Mouse (Mus musculus) thymus, adult 2 months (tissue): ENCODE data around the gene Rad23b. TPM values are rescaled to one million over a fixed set of nuclear protein-coding genes. Genes with fewer than 3 reads are reported as not detected.

Experiments used
- DNase-seq: peaks from one replicate; pipeline ENCODE4 v3.0.0; 2021
- H3K27ac ChIP-seq: fragments of 200-500 bp; 2 replicates; pipeline ENCODE4 v1.5.1; 2012; ENCODE audit warnings: low read length, control low read depth; ENCODE audit not compliant: control insufficient read depth, insufficient read depth
- H3K27me3 ChIP-seq: fragments of 200-500 bp; 2 replicates; pipeline ENCODE4 v1.6.1; 2012; ENCODE audit warnings: mild to moderate bottlenecking, low read length, moderate library complexity, mixed read lengths; ENCODE audit not compliant: control insufficient read depth, insufficient read depth
- H3K36me3 ChIP-seq: fragments of 200-500 bp; 2 replicates; pipeline ENCODE4 v1.6.1; 2012; ENCODE audit warnings: mild to moderate bottlenecking, low read length, moderate library complexity; ENCODE audit not compliant: control insufficient read depth, insufficient read depth
- H3K4me1 ChIP-seq: fragments of 200-500 bp; replicated peaks from 2 replicates; pipeline ENCODE4 v1.6.1; 2012; ENCODE audit warnings: low read length; ENCODE audit not compliant: control insufficient read depth, insufficient read depth
- H3K4me3 ChIP-seq: fragments of 200-500 bp; 2 replicates; pipeline ENCODE4 v1.5.1; 2012; ENCODE audit warnings: mild to moderate bottlenecking, low read length, control low read depth, moderate library complexity; ENCODE audit not compliant: control insufficient read depth, insufficient read depth
- CTCF ChIP-seq: fragments of 200-500 bp; IDR thresholded peaks from 2 replicates; pipeline ENCODE4 v1.5.1; 2012; ENCODE audit warnings: mild to moderate bottlenecking, control low read depth, low read length, moderate library complexity, borderline replicate concordance; ENCODE audit not compliant: control insufficient read depth, poor library complexity, insufficient read depth; ENCODE audit errors: extremely low read depth
- POLR2A ChIP-seq: fragments of 200-500 bp; IDR thresholded peaks from 2 replicates; pipeline ENCODE4 v1.6.1; 2012; ENCODE audit warnings: mild to moderate bottlenecking, low read length, control low read depth, moderate library complexity; ENCODE audit not compliant: control insufficient read depth, poor library complexity, insufficient read depth; ENCODE audit errors: extremely low read depth
- WGBS: fragments of 180-500 bp; shearing (Covaris S2); methylation state at CpG from one replicate; pipeline ENCODE4 v1.1.7; 2018; 5-methylcytosine and 5-hydroxymethylcytosine counted together
- polyA plus RNA-seq: library from polyadenylated mRNA; depleted of rRNA; stranded (reverse); fragments of >200 nt; gene quantifications from 2 replicates; pipeline ENCODE4 v1.2.3, GENCODE M21; 2012

Gene Rad23b
- polyA plus RNA-seq, 1 experiment = 274 TPM

DNA sequence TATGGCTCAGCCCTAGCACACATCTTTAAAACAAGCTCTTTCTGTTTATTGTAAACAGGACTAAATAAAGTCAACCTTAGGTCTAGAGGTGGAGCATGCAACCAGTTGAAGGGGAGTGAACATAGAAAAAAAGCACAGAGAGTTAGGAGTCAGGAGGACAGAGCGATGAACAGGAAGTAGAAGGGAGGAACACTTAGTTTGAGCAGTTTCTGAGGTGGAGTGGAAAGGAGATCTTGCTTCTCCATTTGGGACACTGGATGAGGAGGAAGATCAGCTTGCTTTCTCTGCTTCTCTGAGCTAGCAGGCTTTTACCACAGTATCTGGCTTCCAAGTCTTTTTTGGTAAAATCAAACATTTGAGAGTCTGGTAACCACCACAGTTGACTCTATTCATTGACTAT is 8.0 kb upstream of the Rad23b start:
- DNase-seq = no peak
- WGBS = 41% methylated on average over 1 of the region's 1 CpGs
- Histone ChIP-seq H3K4me1 (peaks cover 14% of the 10 kb centered on the region), H3K4me3 (no peak overlapping the region), H3K27ac (no peak overlapping the region), H3K27me3 (no peaks in the 10 kb centered on the region), H3K36me3 (no peaks in the 10 kb centered on the region)
- no peak for TF ChIP-seq POLR2A

DNA sequence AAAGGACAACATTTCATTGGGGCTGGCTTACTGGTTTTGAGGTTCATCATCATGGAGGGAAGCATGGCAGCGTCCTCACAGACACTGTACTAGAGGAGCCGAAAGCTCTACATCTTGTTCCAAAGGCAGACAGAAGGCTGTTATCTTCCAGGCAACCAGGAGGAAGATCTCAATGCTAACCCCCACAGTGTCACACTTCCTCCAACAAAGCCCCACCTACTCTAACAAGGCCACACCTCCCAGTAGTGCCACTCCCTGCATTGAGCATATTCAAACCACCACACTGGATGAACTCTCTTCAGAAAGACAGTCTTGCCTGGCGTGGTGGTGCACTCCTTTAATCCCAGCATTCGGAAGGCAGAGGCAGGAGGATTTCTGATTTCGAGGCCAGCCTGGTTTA is 7.2 kb upstream of the Rad23b start:
- TF ChIP-seq POLR2A (no peak), CTCF (no peak)
- Histone ChIP-seq H3K4me3 (no peak overlapping the region), H3K27me3 (no peaks in the 10 kb centered on the region), H3K27ac (peak overlapping the region; percentile 82; the same call in 1 of the 2 replicates), H3K4me1 (peaks cover 14% of the 10 kb centered on the region), H3K36me3 (no peaks in the 10 kb centered on the region)
- peak; percentile 56 for DNase-seq
- 65% methylated on average over 5 of the region's 5 CpGs for WGBS

GRCm38 (mm10) chr4:55343287-55343686 is 6.6 kb upstream of the Rad23b start:
- TF ChIP-seq POLR2A = no peak
- no peak for TF ChIP-seq CTCF
- no peaks in the 10 kb centered on the region for H3K27me3 ChIP-seq
- no peaks in the 10 kb centered on the region for H3K36me3 ChIP-seq
- peak overlapping the region; percentile 82 for H3K27ac ChIP-seq
- 0% methylated on average over 3 of the region's 3 CpGs for WGBS
- H3K4me1 ChIP-seq = peaks cover 14% of the 10 kb centered on the region
- DNase-seq = peak; percentile 35
- no peak overlapping the region for H3K4me3 ChIP-seq

- no peaks in the 10 kb centered on the region for H3K36me3 ChIP-seq
- no peaks in the 10 kb centered on the region for H3K27me3 ChIP-seq
- DNase-seq = no peak
- peak overlapping the region; percentile 71 for H3K27ac ChIP-seq
- TF ChIP-seq CTCF = no peak
- TF ChIP-seq POLR2A = no peak
- WGBS = 24% methylated on average over 12 of the region's 12 CpGs
- peak overlapping the region; percentile 54 for H3K4me3 ChIP-seq
- 0 out of 2 replicates have a peak, but pooled peaks cover 4% of the 10 kb centered on the region for H3K4me1 ChIP-seq
These were observed 938 bp upstream of the Rad23b start for GRCm38 (mm10) chr4:55348759-55349451.

DNA sequence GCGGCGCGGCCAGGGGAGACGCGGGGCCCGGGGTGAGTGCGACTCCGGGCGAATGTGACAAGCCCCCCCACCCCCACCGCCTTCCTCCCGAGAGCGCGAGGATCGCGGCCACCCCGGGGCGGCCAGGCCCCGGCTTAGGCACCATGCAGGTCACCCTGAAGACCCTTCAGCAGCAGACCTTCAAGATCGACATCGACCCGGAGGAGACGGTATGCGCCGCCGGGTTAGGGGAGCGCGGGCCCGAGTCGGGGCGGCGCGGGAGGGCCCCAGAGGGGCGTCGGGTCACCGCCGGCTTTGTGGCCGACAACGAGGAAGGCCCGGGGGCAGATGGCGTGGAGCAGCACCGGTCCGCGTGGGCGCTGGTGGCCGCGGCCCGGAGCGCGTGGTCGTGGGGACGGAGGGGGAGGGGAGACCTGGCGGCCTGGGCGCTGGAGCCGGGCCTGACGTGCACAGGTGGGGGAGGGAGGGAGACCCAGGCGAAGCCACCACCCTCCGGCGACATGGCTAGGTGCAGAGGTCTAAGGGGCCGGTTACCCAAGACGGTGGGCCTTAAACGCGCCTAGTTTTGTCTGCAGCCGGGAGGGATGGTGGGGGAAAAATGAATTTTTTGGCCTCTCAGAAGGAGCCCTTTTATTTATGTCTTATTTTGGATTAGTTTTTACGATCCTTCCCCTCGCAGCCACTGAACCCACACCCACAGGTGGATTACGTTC is 532 bp downstream of the Rad23b start:
- Histone ChIP-seq H3K4me3 (peak overlapping the region; percentile 65), H3K36me3 (no peaks in the 10 kb centered on the region), H3K4me1 (0 out of 2 replicates have a peak, but pooled peaks cover 2% of the 10 kb centered on the region), H3K27me3 (no peaks in the 10 kb centered on the region), H3K27ac (peak overlapping the region; percentile 41; the same call in 1 of the 2 replicates)
- under 1% methylated on average over 66 of the region's 66 CpGs for WGBS
- TF ChIP-seq CTCF = no peak
- TF ChIP-seq POLR2A = no peak
- peak; percentile 71 for DNase-seq

DNA sequence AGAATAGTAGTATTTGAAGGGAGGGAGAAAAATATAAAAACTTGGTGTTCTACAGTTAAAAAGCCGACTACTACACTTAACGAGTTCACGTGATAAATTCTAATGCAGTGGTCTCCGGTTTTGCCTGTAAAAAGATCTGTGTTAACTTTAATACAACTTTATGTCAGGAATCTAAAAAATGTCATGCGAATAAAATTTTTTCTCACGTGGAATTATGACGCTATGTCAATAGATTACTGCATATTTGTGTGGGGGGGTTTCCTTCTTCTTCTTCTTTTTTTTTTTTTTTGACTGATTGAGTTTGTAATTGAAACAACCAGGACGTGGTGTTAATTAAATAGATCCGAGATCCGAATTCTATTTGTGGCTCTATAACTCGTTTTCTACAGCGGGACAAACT is 1.2 kb downstream of the Rad23b start:
- Histone ChIP-seq H3K27me3 (no peaks in the 10 kb centered on the region), H3K27ac (0 out of 2 replicates have a peak overlapping the region, but pooled peaks have one; percentile 41), H3K36me3 (no peaks in the 10 kb centered on the region), H3K4me3 (peak overlapping the region; percentile 65), H3K4me1 (0 out of 2 replicates have a peak, but pooled peaks cover 2% of the 10 kb centered on the region)
- TF ChIP-seq CTCF (no peak), POLR2A (no peak)
- 12% methylated on average over 12 of the region's 12 CpGs for WGBS
- DNase-seq = no peak
